Mouse (Mus musculus): ENCODE measurements around the gene Nr2f1. TPM values are rescaled to one million over a fixed set of nuclear protein-coding genes. Genes with fewer than 3 reads are reported as not detected.

The Nr2f1 gene
- polyA plus RNA-seq (2012; rRNA removed), result 0.97 and 1.5 TPM in 2 replicates

GRCm38 (mm10) chr13:78199642-78200160 is at the start of gene Nr2f1:
Gene Nr2f1 (minus strand): TSS chr13:78199757.

Other genes with a start within 250 kb of the Nr2f1 start
- gene Pou5f2, start 174.9 kb downstream of the Nr2f1 start, polyA plus RNA-seq (2012; rRNA removed), result 0.07 and 0.14 TPM in 2 replicates